Mouse (Mus musculus): ENCODE data around the gene Gm13277. TPM values are rescaled to one million over a fixed set of nuclear protein-coding genes. Genes with fewer than 3 reads are reported as not detected.
"Not testable (repeated sequence)": the region's sequence is repeated elsewhere in the genome, so short reads cannot be mapped to it uniquely, and the experiment has no call there.

Gene Gm13277
- total RNA-seq, 2 experiments from 2014 or later: not detected

DNA sequence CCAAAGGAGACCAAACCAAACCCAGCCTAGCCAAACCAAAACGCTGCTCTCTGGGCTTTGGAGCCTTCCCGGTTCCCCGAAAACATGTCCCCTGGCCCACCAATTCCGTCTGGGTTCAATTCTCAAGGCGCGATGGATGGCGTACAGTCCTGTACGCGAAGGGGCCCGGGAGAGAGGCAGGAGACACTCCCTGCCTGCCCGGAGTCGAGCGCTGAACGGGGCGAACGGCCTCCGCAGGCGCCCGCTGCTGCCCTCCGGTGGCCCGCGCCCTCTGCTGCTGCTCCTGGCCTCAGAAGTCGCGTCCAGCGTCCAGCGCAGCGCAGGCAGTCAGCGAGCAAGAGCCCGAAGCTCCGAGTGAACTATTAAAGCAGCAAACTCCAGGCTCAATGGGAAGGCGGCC lies 6.1 kb upstream of the Gm13277 start:
- not testable (repeated sequence) for DNase-seq (ENCODE audit: low spot score in 2 of 2)

DNA sequence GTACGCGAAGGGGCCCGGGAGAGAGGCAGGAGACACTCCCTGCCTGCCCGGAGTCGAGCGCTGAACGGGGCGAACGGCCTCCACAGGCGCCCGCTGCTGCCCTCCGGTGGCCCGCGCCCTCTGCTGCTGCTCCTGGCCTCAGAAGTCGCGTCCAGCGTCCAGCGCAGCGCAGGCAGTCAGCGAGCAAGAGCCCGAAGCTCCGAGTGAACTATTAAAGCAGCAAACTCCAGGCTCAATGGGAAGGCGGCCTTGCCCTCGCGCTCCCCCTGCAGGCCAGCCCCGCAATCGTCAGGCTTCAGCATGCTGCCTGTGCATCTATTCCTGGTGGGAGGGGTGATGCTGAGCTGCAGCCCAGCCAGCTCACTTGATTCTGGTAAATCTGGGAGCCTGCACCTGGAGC lies 3.0 kb upstream of the Gm13277 start, which contains the start of gene Gm13276:
Gene Gm13276, plus strand, starts transcription at position 301 of the 400 bp plus-strand sequence.
- DNase-seq (ENCODE audit: low spot score in 2 of 2): not testable (repeated sequence)

DNA sequence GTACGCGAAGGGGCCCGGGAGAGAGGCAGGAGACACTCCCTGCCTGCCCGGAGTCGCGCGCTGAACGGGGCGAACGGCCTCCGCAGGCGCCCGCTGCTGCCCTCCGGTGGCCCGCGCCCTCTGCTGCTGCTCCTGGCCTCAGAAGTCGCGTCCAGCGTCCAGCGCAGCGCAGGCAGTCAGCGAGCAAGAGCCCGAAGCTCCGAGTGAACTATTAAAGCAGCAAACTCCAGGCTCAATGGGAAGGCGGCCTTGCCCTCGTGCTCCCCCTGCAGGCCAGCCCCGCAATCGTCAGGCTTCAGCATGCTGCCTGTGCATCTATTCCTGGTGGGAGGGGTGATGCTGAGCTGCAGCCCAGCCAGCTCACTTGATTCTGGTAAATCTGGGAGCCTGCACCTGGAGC lies 2.8 kb downstream of the Gm13277 start, which contains the start of gene Gm13278:
Gene Gm13278, plus strand, starts transcription at position 301 of the 400 bp plus-strand sequence.
- DNase-seq (ENCODE audit: low spot score in 2 of 2): not testable (repeated sequence)

GRCm38 (mm10) chr4:88793936-88794675 lies 5.7 kb downstream of the Gm13277 start, which contains the start of gene Gm13275:
Gene Gm13275, plus strand, starts transcription at chr4:88794487.
- DNase-seq (ENCODE audit: low spot score in 2 of 2): peak; percentile 51 to 63

GRCm38 (mm10) chr4:88797097-88797496 lies 8.7 kb downstream of the Gm13277 start, which contains the start of gene Gm13279:
Gene Gm13279, plus strand, starts transcription at chr4:88797397.
- DNase-seq (ENCODE audit: low spot score in 2 of 2): not testable (repeated sequence)

DNA sequence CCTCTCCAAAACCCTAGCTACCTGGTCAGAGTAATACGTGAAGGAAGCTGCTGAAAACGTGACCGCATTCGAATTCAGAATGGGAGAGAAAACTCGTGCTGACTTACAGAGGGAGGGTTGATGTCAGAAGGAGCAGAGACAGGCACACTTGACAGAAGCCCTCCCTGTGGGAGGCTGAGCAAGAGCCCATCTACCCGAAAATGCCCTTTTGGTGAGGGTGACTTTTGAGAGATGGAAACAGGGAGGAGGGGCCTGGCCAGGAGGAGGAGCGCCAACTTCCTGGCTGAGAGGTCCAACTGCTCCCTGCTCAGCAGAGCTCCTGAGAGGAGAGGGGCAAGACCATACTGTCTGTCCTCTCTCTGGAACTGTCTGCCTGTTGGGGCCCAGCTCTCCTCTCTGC lies 10.9 kb downstream of the Gm13277 start, which contains the start of gene Gm13285:
Gene Gm13285, plus strand, starts transcription at position 301 of the 400 bp plus-strand sequence.
- DNase-seq (ENCODE audit: low spot score in 2 of 2): not testable (repeated sequence)

DNA sequence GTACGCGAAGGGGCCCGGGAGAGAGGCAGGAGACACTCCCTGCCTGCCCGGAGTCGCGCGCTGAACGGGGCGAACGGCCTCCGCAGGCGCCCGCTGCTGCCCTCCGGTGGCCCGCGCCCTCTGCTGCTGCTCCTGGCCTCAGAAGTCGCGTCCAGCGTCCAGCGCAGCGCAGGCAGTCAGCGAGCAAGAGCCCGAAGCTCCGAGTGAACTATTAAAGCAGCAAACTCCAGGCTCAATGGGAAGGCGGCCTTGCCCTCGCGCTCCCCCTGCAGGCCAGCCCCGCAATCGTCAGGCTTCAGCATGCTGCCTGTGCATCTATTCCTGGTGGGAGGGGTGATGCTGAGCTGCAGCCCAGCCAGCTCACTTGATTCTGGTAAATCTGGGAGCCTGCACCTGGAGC lies 14.5 kb downstream of the Gm13277 start, which contains the start of gene Gm13287:
Gene Gm13287, plus strand, starts transcription at position 301 of the 400 bp plus-strand sequence.
- not testable (repeated sequence) for DNase-seq (ENCODE audit: low spot score in 2 of 2)

DNA sequence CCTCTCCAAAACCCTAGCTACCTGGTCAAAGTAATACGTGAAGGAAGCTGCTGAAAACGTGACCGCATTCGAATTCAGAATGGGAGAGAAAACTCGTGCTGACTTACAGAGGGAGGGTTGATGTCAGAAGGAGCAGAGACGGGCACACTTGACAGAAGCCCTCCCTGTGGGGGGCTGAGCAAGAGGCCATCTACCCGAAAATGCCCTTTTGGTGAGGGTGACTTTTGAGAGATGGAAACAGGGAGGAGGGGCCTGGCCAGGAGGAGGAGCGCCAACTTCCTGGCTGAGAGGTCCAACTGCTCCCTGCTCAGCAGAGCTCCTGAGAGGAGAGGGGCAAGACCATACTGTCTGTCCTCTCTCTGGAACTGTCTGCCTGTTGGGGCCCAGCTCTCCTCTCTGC lies 16.8 kb downstream of the Gm13277 start, which contains the start of gene Gm13288:
Gene Gm13288, plus strand, starts transcription at position 301 of the 400 bp plus-strand sequence.
- not testable (repeated sequence) for DNase-seq (ENCODE audit: low spot score in 2 of 2)

- peak in 1 of 2 experiments; percentile 17 for DNase-seq (ENCODE audit: low spot score in 2 of 2)
Observed at GRCm38 (mm10) chr4:88805761-88806160, 17.3 kb downstream of the Gm13277 start.

DNA sequence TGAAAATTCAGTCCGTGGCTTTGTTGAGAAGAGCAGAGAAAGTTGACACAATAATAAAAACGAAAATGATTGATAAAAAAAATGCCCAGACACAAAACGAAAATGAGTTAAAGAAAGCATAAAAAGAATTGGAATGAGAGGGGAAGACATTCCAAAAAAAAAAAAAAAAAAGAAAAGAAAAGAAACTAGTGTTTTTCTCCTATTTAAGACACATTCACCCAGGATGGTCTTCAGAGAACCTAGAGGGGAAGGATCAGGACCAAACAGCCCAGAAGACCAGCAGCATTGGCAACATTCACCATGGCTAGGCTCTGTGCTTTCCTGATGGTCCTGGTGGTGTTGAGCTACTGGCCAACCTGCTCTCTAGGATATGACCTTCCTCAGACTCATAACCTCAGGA lies 27.5 kb downstream of the Gm13277 start, which contains the start of gene Ifna7:
Gene Ifna7, plus strand, starts transcription at position 301 of the 400 bp plus-strand sequence.
- DNase-seq (ENCODE audit: low spot score in 2 of 2): no peak

DNA sequence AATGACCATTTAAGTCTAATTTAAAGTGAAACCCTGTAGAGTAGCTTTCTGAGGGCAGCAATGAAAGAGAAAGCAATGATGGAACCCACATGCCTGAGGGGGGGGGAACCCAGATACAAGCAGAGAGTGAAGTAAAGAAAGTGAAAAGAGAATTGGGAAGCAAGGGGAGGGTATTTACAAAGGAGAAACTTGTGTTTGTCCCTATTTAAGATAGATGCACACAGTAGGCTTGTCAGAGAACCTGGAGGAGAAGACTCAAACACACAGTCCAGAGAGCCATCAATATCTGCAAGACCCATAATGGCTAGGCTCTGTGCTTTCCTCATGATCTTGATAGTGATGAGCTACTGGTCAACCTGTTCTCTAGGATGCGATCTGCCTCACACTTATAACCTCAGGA lies 31.2 kb downstream of the Gm13277 start, which contains the start of gene Ifna11:
Gene Ifna11, plus strand, starts transcription at position 301 of the 400 bp plus-strand sequence.
- DNase-seq (ENCODE audit: low spot score in 2 of 2): no peak

- no peak for DNase-seq (ENCODE audit: low spot score in 2 of 2)
Observed at GRCm38 (mm10) chr4:88822995-88823394, 34.6 kb downstream of the Gm13277 start.

GRCm38 (mm10) chr4:88827116-88827515 lies 38.7 kb downstream of the Gm13277 start, which contains the start of gene Ifna6:
Gene Ifna6, plus strand, starts transcription at chr4:88827416.
- not testable (repeated sequence) for DNase-seq (ENCODE audit: low spot score in 2 of 2)

DNA sequence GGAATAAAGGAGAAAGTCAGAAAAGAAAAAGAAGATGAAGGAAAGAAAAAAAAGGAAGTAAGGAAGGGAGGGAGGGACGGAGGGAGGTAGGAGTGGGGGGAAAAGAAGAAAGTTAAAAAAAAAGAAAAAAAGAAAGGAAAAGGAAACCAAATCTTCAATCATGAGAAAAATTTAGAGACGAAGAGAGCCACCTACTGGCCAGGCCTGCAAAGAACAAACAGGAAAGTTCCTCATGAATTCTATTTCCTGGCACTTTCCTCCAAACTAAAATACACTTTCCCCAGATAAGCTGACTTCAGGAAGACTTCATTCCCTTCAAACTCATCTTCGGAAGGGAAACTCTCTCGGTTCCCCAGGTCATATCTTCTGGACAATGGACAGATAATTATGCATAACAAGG lies 42.1 kb downstream of the Gm13277 start:
- DNase-seq (ENCODE audit: low spot score in 2 of 2): peak in 1 of 2 experiments; percentile 19

DNA sequence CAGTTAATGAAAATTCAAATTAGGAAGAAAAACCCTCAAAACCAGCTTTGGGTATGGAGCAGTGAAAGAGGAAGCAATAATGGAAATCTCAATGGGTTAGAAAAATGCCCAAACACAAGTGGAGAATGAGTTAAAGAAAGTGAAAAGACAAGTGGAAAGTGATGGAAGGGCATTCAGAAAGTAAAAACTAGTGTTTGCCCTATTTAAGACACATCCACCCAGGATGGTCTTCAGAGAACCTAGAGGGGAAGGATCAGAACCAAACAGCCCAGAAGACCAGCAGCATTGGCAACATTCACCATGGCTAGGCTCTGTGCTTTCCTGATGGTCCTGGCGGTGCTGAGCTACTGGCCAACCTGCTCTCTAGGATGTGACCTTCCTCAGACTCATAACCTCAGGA lies 46.8 kb downstream of the Gm13277 start, which contains the start of gene Ifna5:
Gene Ifna5, plus strand, starts transcription at position 301 of the 400 bp plus-strand sequence.
- not testable (repeated sequence) for DNase-seq (ENCODE audit: low spot score in 2 of 2)

Other genes with a start within 250 kb of the Gm13277 start
- gene Ifna15, start 230.4 kb upstream of the Gm13277 start, total RNA-seq (2021): not detected
- gene Ifna14, start 216.8 kb upstream of the Gm13277 start, total RNA-seq (2021): not detected
- not detected for gene Ifna9, start 196.2 kb upstream of the Gm13277 start, total RNA-seq (2021)
- not detected for gene Ifna12, start 185.3 kb upstream of the Gm13277 start, total RNA-seq (2021)
- gene C87499, start 154.2 kb upstream of the Gm13277 start, total RNA-seq (2021): not detected
- not detected for gene Ifna13, start 144.2 kb upstream of the Gm13277 start, total RNA-seq (2021)
- not detected for gene Ifna16, start 111.7 kb upstream of the Gm13277 start, total RNA-seq (2021)
- gene Ifna2, start 104.7 kb upstream of the Gm13277 start, total RNA-seq (2021): not detected
- not detected for gene Ifnab, start 97.3 kb upstream of the Gm13277 start, total RNA-seq (2021)
- under 1 TPM in 1 of 2 experiments, not detected in 1; 0.98 TPM for gene Gm26566, start 66.8 kb upstream of the Gm13277 start, total RNA-seq (2021)
- 10 to 100 TPM; 81.9 to 94.2 TPM for gene Klhl9, start 66.2 kb upstream of the Gm13277 start, total RNA-seq (2021)
- gene Gm13271, start 33.8 kb upstream of the Gm13277 start, total RNA-seq (2021): not detected
- not detected for gene Gm13283, start 28.5 kb upstream of the Gm13277 start, total RNA-seq (2021)
- not detected for gene Gm13290, start 14.8 kb upstream of the Gm13277 start, total RNA-seq (2021)
- gene Gm13289, start 11.7 kb upstream of the Gm13277 start, total RNA-seq (2021): not detected
- not detected for gene Gm13272, start 8.8 kb upstream of the Gm13277 start, total RNA-seq (2021)
- gene Ifnz, start 6.5 kb upstream of the Gm13277 start, total RNA-seq (2021): not detected
- gene Gm13276, start 2.9 kb upstream of the Gm13277 start, total RNA-seq (2021): not detected
- gene Gm13278, start 2.9 kb downstream of the Gm13277 start, total RNA-seq (2021): not detected
- gene Gm13275, start 5.9 kb downstream of the Gm13277 start, total RNA-seq (2021): not detected
- gene Gm13279, start 8.8 kb downstream of the Gm13277 start, total RNA-seq (2021): not detected
- under 1 TPM; 0.37 to 0.54 TPM for gene Gm13285, start 11.0 kb downstream of the Gm13277 start, total RNA-seq (2021)
- not detected for gene Gm13287, start 14.6 kb downstream of the Gm13277 start, total RNA-seq (2021)
- not detected for gene Gm13288, start 16.9 kb downstream of the Gm13277 start, total RNA-seq (2021)
- gene Ifna7, start 27.6 kb downstream of the Gm13277 start, total RNA-seq (2021): not detected
- gene Ifna11, start 31.3 kb downstream of the Gm13277 start, total RNA-seq (2021): not detected
- gene Ifna6, start 38.8 kb downstream of the Gm13277 start, total RNA-seq (2021): not detected
- gene Ifna5, start 46.9 kb downstream of the Gm13277 start, total RNA-seq (2021): not detected
- not detected for gene Ifna4, start 53.2 kb downstream of the Gm13277 start, total RNA-seq (2021)
- not detected for gene Ifna1, start 61.5 kb downstream of the Gm13277 start, total RNA-seq (2021)
- gene Ifne, start 91.6 kb downstream of the Gm13277 start, total RNA-seq (2021): not detected